Mouse (Mus musculus): Measurements from ENCODE around the gene Vps13d. TPM values are rescaled to one million over a fixed set of nuclear protein-coding genes. Genes with fewer than 3 reads are reported as not detected.

Gene Vps13d
- total RNA-seq, 2 experiments from 2014 or later, result 62.2 to 72.8 TPM

GRCm38 (mm10) chr4:144980811-144981551 is 213.8 kb downstream of the Vps13d start:
- no peak for DNase-seq (ENCODE audit: low spot score in 2 of 2)

GRCm38 (mm10) chr4:144980110-144980509 is 214.7 kb downstream of the Vps13d start:
- no peak for DNase-seq (ENCODE audit: low spot score in 2 of 2)

- no peak for DNase-seq (ENCODE audit: low spot score in 2 of 2)
These were observed 216.8 kb downstream of the Vps13d start for GRCm38 (mm10) chr4:144978039-144978438.

GRCm38 (mm10) chr4:144977057-144977456 is 217.7 kb downstream of the Vps13d start:
- DNase-seq (ENCODE audit: low spot score in 2 of 2), result no peak

- no peak for DNase-seq (ENCODE audit: low spot score in 2 of 2)
These were observed 219.3 kb downstream of the Vps13d start for GRCm38 (mm10) chr4:144975505-144975904.

GRCm38 (mm10) chr4:144974458-144974857 is 220.3 kb downstream of the Vps13d start:
- no peak for DNase-seq (ENCODE audit: low spot score in 2 of 2)

GRCm38 (mm10) chr4:144972948-144973720 is 221.7 kb downstream of the Vps13d start:
- DNase-seq (ENCODE audit: low spot score in 2 of 2), result peak in 1 of 2 experiments; percentile 25

GRCm38 (mm10) chr4:144971048-144971447 is 223.8 kb downstream of the Vps13d start:
- no peak for DNase-seq (ENCODE audit: low spot score in 2 of 2)

- no peak for DNase-seq (ENCODE audit: low spot score in 2 of 2)
These were observed 225.8 kb downstream of the Vps13d start for GRCm38 (mm10) chr4:144969030-144969429.

- no peak for DNase-seq (ENCODE audit: low spot score in 2 of 2)
These were observed 226.4 kb downstream of the Vps13d start for GRCm38 (mm10) chr4:144968371-144968770.

GRCm38 (mm10) chr4:144965255-144965654 is 229.6 kb downstream of the Vps13d start:
- DNase-seq (ENCODE audit: low spot score in 2 of 2), result no peak

GRCm38 (mm10) chr4:144961696-144962095 is 233.1 kb downstream of the Vps13d start:
- DNase-seq (ENCODE audit: low spot score in 2 of 2), result no peak

GRCm38 (mm10) chr4:144961232-144961631 is 233.6 kb downstream of the Vps13d start:
- no peak for DNase-seq (ENCODE audit: low spot score in 2 of 2)

GRCm38 (mm10) chr4:144960188-144960904 is 234.5 kb downstream of the Vps13d start:
- DNase-seq (ENCODE audit: low spot score in 2 of 2), result no peak

- no peak for DNase-seq (ENCODE audit: low spot score in 2 of 2)
These were observed 237.1 kb downstream of the Vps13d start for GRCm38 (mm10) chr4:144957721-144958120.

- no peak for DNase-seq (ENCODE audit: low spot score in 2 of 2)
These were observed 237.6 kb downstream of the Vps13d start for GRCm38 (mm10) chr4:144957186-144957585.

- no peak for DNase-seq (ENCODE audit: low spot score in 2 of 2)
These were observed 238.5 kb downstream of the Vps13d start for GRCm38 (mm10) chr4:144956293-144956692.

GRCm38 (mm10) chr4:144955863-144956262 is 238.9 kb downstream of the Vps13d start:
- no peak for DNase-seq (ENCODE audit: low spot score in 2 of 2)

GRCm38 (mm10) chr4:144953421-144953820 is 241.4 kb downstream of the Vps13d start:
- DNase-seq (ENCODE audit: low spot score in 2 of 2), result no peak

GRCm38 (mm10) chr4:144951859-144952258 is 242.9 kb downstream of the Vps13d start:
- peak; percentile 12 to 37 for DNase-seq (ENCODE audit: low spot score in 2 of 2)

- no peak for DNase-seq (ENCODE audit: low spot score in 2 of 2)
These were observed 243.9 kb downstream of the Vps13d start for GRCm38 (mm10) chr4:144950883-144951282.

GRCm38 (mm10) chr4:144950327-144950711 is 244.5 kb downstream of the Vps13d start:
- no peak for DNase-seq (ENCODE audit: low spot score in 2 of 2)

Data from layer of hippocampus, adult 18-20 months (tissue).